Mouse (Mus musculus) spleen, adult 2 months (tissue): ENCODE measurements around the gene Emilin2. TPM values are rescaled to one million over a fixed set of nuclear protein-coding genes. Genes with fewer than 3 reads are reported as not detected.
A peak's percentile ranks its signal among the peaks of the same experiment; 100 is the strongest.

Experiments
- DNase-seq, 2 experiments: peaks; one replicate each; pipeline versions ENCODE4 v3.0.0 to v3.0.0-alpha.2; 2012 to 2021; ENCODE audit warnings: low spot score in 2 of 2, low read depth in 1 of 2
- H3K27ac ChIP-seq: fragments of 200-500 bp; 2 replicates; pipeline ENCODE4 v1.5.1; 2012; ENCODE audit warnings: low read length, inconsistent platforms; ENCODE audit not compliant: insufficient read depth
- H3K27me3 ChIP-seq: fragments of 200-500 bp; 2 replicates; pipeline ENCODE4 v1.6.1; 2012; ENCODE audit warnings: mild to moderate bottlenecking, moderate library complexity, low read length, inconsistent platforms; ENCODE audit not compliant: control insufficient read depth, insufficient read depth
- H3K36me3 ChIP-seq: fragments of 200-500 bp; 2 replicates; pipeline ENCODE4 v1.6.1; 2012; ENCODE audit warnings: mild to moderate bottlenecking, low read length, inconsistent platforms; ENCODE audit not compliant: control insufficient read depth, insufficient read depth
- H3K4me1 ChIP-seq: fragments of 200-500 bp; 2 replicates; pipeline ENCODE4 v1.6.1; 2011; ENCODE audit warnings: inconsistent platforms; ENCODE audit not compliant: control insufficient read depth, insufficient read depth, insufficient read length
- H3K4me3 ChIP-seq: fragments of 200-500 bp; 2 replicates; pipeline ENCODE4 v1.5.1; 2011; ENCODE audit warnings: mild to moderate bottlenecking, inconsistent platforms; ENCODE audit not compliant: insufficient read depth, insufficient read length; ENCODE audit errors: extremely low read depth
- CTCF ChIP-seq: fragments of 200-500 bp; IDR thresholded peaks from 2 replicates; pipeline ENCODE4 v1.5.1; 2011; ENCODE audit warnings: mild to moderate bottlenecking, inconsistent platforms; ENCODE audit not compliant: insufficient read depth, insufficient read length, insufficient replicate concordance; ENCODE audit errors: extremely low read depth
- POLR2A ChIP-seq: fragments of 200-500 bp; IDR thresholded peaks from 2 replicates; pipeline ENCODE4 v1.6.1; 2011; ENCODE audit warnings: low read depth, low read length, inconsistent platforms
- WGBS: fragments of 180-500 bp; shearing (Covaris S2); methylation state at CpG from one replicate; pipeline ENCODE4 v1.1.7; 2018; 5-methylcytosine and 5-hydroxymethylcytosine counted together
- polyA plus RNA-seq: library from polyadenylated mRNA; depleted of rRNA; stranded (reverse); fragments of >200 nt; gene quantifications from 2 replicates; pipeline ENCODE4 v1.2.3, GENCODE M21; 2012; rRNA removed

Gene Emilin2
- polyA plus RNA-seq, 1 experiment = 20.0 TPM

GRCm38 (mm10) chr17:71208376-71208775 is 103.4 kb downstream of the Emilin2 start:
- Histone ChIP-seq H3K27ac (no peak overlapping the region), H3K4me1 (peaks cover 13% of the 10 kb centered on the region), H3K27me3 (no peaks in the 10 kb centered on the region), H3K36me3 (no peaks in the 10 kb centered on the region), H3K4me3 (no peak overlapping the region)
- WGBS = 97% methylated on average over 1 of the region's 1 CpGs
- TF ChIP-seq CTCF = no peak
- no peak for TF ChIP-seq POLR2A
- no peak for DNase-seq

GRCm38 (mm10) chr17:71207268-71207667 is 104.5 kb downstream of the Emilin2 start:
- no peaks in the 10 kb centered on the region for H3K36me3 ChIP-seq
- WGBS = 93% methylated on average over 3 of the region's 3 CpGs
- DNase-seq = no peak
- TF ChIP-seq POLR2A = no peak
- TF ChIP-seq CTCF = no peak
- peaks cover 13% of the 10 kb centered on the region for H3K4me1 ChIP-seq
- no peak overlapping the region for H3K27ac ChIP-seq
- H3K27me3 ChIP-seq = no peaks in the 10 kb centered on the region
- H3K4me3 ChIP-seq = no peak overlapping the region

- Histone ChIP-seq H3K36me3 (no peaks in the 10 kb centered on the region), H3K27ac (no peak overlapping the region), H3K27me3 (no peaks in the 10 kb centered on the region), H3K4me1 (peaks cover 12% of the 10 kb centered on the region), H3K4me3 (no peak overlapping the region)
- WGBS = 78% methylated on average over 12 of the region's 12 CpGs
- TF ChIP-seq CTCF (no peak), POLR2A (no peak)
- no peak for DNase-seq
Observed at GRCm38 (mm10) chr17:71206136-71206893, 105.5 kb downstream of the Emilin2 start.

GRCm38 (mm10) chr17:71204809-71205091 is 107.0 kb downstream of the Emilin2 start:
- no peak for DNase-seq
- Histone ChIP-seq H3K4me3 (peak overlapping the region; percentile 40), H3K36me3 (no peaks in the 10 kb centered on the region), H3K27me3 (no peaks in the 10 kb centered on the region), H3K4me1 (peaks cover 5% of the 10 kb centered on the region), H3K27ac (peak overlapping the region; percentile 46)
- TF ChIP-seq CTCF (no peak), POLR2A (no peak)
- 15% methylated on average over 6 of the region's 6 CpGs for WGBS

GRCm38 (mm10) chr17:71203998-71204808 is 107.6 kb downstream of the Emilin2 start:
- WGBS = 55% methylated on average over 9 of the region's 9 CpGs
- H3K27ac ChIP-seq = peak overlapping the region; percentile 46; the same call in 1 of the 2 replicates
- no peaks in the 10 kb centered on the region for H3K36me3 ChIP-seq
- DNase-seq = no peak
- peaks cover 2% of the 10 kb centered on the region for H3K4me1 ChIP-seq
- H3K27me3 ChIP-seq = no peaks in the 10 kb centered on the region
- peak overlapping the region; percentile 40 for H3K4me3 ChIP-seq
- TF ChIP-seq POLR2A (no peak), CTCF (no peak)

Other genes starting within 250 kb of the Emilin2 start
- 13.4 and 13.5 TPM in 2 replicates for gene Lpin2, start 129.4 kb downstream of the Emilin2 start, polyA plus RNA-seq
- 1.5 and 1.7 TPM in 2 replicates for gene Gm4707, start 147.9 kb upstream of the Emilin2 start, polyA plus RNA-seq
- gene Smchd1, start 163.4 kb upstream of the Emilin2 start, polyA plus RNA-seq = 12.3 and 14.3 TPM in 2 replicates
- gene Ndc80, start 214.9 kb upstream of the Emilin2 start, polyA plus RNA-seq = 0.46 and 0.48 TPM in 2 replicates
- not detected in 2 replicates for gene Spdya, start 240.1 kb upstream of the Emilin2 start, polyA plus RNA-seq